Mouse (Mus musculus) liver (tissue): ENCODE data around the gene Pde3a.

ENCODE experiments used
- DNase-seq: peaks from one replicate; pipeline ENCODE4 v3.0.0-alpha.2; 2020; ENCODE audit warnings: mixed read lengths

The Pde3a gene

GRCm38 (mm10) chr6:141408758-141409157, 159.7 kb downstream of the Pde3a start:
- DNase-seq, result no peak

DNA sequence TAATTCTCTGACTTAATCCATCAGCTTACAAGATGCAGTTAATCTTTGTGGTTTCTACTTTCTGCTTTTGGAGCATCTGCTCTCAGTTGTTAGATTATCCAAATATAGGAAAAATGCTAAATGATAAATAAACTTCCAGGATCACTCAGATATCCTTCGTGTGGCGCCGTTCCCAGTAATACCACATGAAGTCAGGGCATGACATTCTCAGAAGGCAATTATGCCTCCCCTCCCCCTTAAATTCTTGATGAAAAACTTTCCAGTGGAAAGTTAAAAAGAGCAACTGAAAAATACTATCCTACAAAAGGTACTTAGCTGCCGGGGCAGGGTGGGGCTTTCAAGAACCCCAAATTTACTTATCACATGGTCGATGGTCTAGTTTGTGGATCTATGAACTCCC, 161.8 kb downstream of the Pde3a start:
- DNase-seq, result no peak

DNA sequence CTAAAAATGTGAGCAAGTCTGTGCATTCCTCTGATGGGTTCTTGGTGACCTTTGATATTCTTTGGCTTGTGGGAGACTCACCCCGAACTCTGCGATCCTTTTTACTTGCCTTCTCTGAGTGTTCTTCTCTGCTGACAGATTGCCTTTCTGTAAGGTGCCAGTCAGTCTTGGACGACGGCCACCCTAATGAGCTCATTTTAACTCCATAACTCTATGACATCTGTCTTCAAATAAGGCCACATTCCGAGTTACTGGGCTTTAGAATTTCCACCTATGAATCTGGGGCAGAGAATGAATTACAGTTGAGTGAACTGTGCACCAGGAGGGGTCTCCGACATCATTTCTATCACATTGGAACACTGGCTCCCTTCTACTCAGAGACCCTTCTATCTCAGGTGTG, 176.0 kb downstream of the Pde3a start:
- DNase-seq, result no peak

- no peak for DNase-seq
These were observed 179.5 kb downstream of the Pde3a start for GRCm38 (mm10) chr6:141428587-141428986.

- no peak for DNase-seq
These were observed 181.1 kb downstream of the Pde3a start for GRCm38 (mm10) chr6:141430134-141430533.

- no peak for DNase-seq
These were observed 183.4 kb downstream of the Pde3a start for GRCm38 (mm10) chr6:141432271-141432974.

DNA sequence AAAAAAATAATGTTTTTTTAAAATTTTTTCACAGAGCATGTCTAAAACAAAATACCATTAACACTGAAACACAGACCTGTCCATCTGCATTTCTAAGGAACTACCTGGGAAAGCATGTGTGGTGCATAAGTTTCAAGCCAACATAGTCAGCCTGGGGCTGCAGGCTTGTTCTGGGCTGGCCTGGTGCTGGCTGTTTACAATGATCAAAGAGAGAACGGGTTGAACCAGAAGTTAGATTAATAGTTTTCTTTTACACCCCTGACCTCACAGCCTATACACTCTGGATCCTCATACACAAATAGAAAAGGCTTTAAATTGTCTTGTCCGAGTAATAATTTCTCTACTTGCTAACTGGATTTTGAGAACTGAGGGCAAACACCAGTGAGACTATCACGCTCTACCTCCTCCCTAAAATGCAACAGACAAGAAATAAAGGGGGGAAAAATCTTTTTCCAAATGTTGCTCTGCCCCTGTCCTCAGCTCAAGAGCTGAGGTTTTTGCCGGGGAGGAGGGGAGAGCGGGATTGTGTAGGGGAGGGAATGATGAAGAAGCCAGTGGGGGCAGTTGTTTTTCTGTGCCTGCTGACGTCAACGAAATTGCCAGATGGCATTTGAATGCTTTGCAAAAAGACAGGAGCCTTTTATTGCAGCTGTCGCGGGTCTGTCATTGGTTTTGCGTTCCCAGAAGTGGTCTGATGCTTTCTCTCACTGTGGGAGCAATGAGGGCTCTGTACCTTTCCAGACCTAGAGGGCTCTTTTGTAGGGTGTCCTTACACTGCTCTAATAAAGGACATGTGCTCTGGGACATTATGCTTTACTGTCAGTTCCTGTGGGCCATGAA, 185.1 kb downstream of the Pde3a start:
- no peak for DNase-seq

DNA sequence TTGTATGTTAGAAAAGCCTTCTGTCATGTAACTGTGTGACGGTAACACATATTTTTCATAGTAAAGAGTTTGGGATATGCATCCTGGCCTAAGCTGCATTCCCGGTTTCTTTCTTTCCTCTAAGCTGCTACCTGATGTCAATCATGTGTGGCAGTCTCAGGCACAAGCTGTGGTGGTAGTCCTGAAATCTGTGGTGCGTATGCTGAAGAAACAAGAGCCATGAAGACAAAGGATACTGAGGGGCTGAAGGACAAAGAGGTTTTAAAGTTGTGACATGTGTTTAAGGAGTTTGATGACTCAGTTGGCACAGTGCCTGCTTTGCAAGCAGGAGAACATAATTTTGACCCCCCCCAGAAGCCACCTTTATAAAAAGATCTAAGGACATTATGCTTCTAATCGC, 186.1 kb downstream of the Pde3a start:
- no peak for DNase-seq

- no peak for DNase-seq
These were observed 190.9 kb downstream of the Pde3a start for GRCm38 (mm10) chr6:141439965-141440364.

GRCm38 (mm10) chr6:141447547-141447946, 198.5 kb downstream of the Pde3a start:
- peak; percentile 60 for DNase-seq

- DNase-seq, result no peak
These were observed 199.8 kb downstream of the Pde3a start for GRCm38 (mm10) chr6:141448886-141449285.

- DNase-seq, result no peak
These were observed 206.3 kb downstream of the Pde3a start for GRCm38 (mm10) chr6:141455335-141455734.

DNA sequence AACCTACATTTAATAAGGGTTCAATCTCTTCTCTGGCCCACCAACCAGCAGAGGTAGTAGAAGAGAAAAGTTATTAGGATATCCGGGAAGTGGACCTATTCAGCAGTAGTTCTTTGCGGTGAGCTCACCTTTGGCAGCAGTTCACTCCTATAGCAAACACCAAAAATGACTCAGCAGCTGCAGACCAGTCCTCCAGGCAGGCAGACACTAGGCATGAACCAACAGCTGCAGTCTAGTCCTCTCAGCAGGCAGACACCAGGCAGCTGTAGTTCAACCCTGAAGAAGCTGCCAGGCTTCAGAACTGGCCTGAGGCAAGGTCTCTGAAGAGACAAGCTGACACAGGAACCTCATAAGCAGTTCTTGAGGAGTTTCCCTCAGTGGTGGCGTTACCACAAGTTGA, 207.5 kb downstream of the Pde3a start:
- DNase-seq, result no peak

- DNase-seq, result no peak
These were observed 221.2 kb downstream of the Pde3a start for GRCm38 (mm10) chr6:141470251-141470650.

DNA sequence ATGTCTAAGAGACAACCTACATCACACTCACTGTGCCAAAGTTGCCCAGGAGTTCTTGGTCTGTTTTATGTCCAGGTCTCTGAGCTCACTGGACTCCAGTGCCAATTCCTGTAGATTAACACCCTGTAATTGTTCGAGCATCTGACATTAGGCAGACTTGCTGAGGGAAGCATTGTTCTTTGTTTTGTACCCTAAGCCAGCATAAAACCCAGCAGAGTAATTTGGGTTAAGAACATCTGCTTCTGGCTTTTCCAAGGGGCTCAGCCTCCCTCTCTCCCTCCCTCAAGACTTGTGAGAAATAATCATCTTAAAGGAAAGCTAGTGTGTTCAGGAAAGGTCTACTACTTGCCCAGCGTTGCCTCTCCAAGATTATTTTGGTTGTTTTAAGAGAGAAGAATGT, 225.2 kb downstream of the Pde3a start:
- DNase-seq, result no peak

DNA sequence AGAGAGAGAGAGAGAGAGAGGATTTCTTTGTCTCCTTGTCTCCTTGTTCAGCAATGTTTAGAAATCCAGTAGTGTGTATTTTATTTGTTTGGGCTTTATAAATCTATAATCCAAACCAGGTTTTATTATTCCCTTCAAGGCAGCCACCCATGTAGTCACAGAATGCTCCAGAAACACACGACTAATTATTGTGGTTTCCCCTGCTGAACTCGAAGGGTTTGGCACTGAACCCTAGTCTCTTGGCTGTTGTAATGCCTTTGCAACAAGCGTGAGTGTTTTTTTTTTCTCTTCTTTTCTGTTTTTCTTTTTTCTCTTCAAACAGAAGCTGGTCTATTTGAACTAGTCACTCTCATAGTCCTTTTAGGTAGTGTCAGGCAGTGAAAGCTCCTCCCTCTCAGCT, 225.6 kb downstream of the Pde3a start:
- DNase-seq, result no peak

DNA sequence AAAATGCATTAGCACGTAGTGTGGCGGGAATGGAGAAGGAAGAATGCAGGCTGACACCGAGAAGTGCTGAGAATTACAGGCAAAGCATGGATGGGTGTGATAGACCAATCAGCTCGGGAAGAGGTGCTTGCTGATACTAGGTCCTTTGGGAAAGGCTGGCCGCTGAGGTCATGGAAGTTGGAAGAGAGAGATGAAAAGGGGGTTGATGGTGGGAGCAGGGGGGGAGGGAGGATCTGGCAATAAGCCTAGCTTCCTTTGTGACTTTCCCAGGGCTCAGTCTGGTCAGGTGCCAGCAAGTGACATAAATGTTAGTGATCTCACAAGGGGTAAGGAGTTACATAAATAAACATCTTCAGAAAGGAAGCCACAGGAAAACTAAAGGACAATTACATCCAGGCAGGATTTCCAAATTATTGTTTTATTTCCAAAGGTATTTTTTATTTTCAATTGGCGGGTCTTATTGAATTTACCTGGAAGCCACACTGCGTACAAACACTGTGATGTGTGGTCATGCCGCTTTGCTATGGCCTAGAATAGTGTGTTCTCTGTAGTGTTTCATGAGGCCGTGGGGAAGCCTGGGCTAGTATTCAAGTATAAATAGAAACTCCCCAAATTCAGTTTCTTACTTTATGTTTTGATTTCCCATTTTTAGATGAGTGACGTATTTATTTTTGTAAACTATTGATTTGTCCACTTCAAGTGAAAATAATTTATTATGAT, 236.4 kb downstream of the Pde3a start:
- DNase-seq, result peak; percentile 6

GRCm38 (mm10) chr6:141487266-141487665, 238.2 kb downstream of the Pde3a start:
- DNase-seq, result no peak

- peak; percentile 35 for DNase-seq
These were observed 239.6 kb downstream of the Pde3a start for GRCm38 (mm10) chr6:141488619-141489018.

GRCm38 (mm10) chr6:141494909-141495308, 245.8 kb downstream of the Pde3a start:
- DNase-seq, result no peak

DNA sequence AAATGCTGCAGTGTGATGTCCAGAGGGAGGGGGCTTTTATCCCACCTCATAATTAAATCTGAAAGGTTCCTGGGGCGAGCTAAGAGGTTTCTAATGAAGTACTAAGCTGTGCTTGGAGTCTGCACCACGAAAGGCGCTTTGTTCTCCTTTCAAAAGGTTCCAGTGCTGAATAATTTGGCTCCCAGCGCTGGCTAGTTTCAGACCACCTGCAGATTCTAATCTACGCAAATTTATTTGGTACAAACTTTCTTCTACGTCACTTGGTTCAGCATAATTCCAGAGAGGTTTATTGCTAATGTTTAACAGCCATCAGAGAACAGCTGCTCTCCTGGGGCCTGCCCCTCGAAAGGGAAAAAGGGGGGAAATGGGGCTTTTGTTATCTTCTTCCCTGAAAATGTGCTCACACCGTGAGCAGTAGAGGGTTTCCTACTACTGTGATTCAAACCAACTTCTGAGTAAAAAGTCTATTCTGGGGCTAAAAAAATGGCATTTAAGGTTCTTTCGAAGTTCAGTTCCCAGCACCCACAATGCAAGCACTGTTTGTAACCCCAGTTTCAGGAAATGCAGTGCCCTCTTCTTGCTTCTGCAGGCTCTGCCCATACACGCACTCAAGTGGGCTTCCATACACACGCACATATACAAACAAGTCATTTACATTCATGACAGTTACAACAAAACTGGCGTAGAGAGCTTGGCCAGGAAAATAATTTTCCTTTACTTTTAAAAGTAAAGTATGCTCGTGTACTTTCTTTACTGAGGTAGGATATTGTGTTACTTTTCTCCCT, 246.8 kb downstream of the Pde3a start:
- DNase-seq, result no peak

DNA sequence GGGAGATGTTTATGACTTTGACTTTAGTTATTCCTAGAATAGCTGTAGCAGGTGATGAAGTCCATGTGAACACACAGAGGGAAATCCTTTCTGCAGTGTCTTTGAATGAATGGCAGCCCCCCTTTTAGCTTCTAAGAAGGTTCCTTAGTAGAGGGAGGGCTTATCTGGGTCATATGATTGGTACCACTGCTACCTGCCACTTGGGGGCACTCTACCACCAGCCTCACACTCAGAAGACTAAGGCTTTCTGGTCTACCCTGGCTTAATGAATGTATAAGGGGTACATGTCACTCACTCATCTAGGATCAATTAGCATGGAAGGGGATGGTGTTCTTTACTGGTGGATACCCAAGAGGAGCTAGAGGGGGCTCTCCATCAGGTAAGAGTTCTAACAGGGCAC, 250.4 kb downstream of the Pde3a start:
- no peak for DNase-seq

DNA sequence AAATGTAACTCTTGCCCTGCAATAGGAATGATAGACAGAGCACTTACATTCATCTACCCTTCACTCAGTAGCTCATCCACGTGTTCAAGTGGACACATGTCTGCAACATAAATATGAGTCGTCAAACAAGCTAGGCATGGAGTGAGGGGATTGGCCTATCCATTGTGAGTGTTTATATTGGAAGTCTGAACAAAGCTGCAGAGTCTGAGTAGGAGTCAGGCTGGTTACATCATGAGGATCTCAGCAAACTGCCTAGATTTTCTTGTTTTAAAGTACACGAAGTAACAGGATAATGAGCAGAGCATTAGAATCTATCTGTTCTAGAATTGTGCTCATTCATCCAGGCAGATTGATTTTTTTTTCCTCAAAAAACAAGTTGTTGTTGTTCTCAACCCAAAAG, 252.1 kb downstream of the Pde3a start:
- DNase-seq, result no peak
